Mouse (Mus musculus) layer of hippocampus, postnatal 14 days (tissue): ENCODE results near the gene Rbm24. TPM values are rescaled to one million over a fixed set of nuclear protein-coding genes. Genes with fewer than 3 reads are reported as not detected.

Experiments used
- DNase-seq, 2 experiments: peaks; one replicate each; pipeline ENCODE4 v3.0.0; 2021 to 2022; ENCODE audit warnings: low spot score in 2 of 2, mixed read lengths in 1 of 2
- long read RNA-seq, 2 experiments: library from polyadenylated mRNA; stranded (forward); transcript quantifications; one replicate each; pipeline ENCODE4 v2.0.0; 2021
- total RNA-seq, 2 experiments: library from RNA; stranded (reverse); gene quantifications; 2 replicates each; pipeline ENCODE4 v1.2.3; 2021

The Rbm24 gene
- 10 to 100 TPM; 15.4 to 17.2 TPM for total RNA-seq
- long read RNA-seq, experiment 1, transcript Rbm24-201 (4 exons, 3,086 nt): major isoform, 23 of 25 reads
- long read RNA-seq, experiment 1, partial matches to known transcripts: 0 of 25 reads
- long read RNA-seq, experiment 1, other reads (novel, unspliced or antisense): 2 of 25 reads
- long read RNA-seq, experiment 2, transcript Rbm24-201 (4 exons, 3,086 nt): major isoform, 13 of 18 reads
- long read RNA-seq, experiment 2, partial matches to known transcripts: 0 of 18 reads
- long read RNA-seq, experiment 2, other reads (novel, unspliced or antisense): 4 of 18 reads

DNA sequence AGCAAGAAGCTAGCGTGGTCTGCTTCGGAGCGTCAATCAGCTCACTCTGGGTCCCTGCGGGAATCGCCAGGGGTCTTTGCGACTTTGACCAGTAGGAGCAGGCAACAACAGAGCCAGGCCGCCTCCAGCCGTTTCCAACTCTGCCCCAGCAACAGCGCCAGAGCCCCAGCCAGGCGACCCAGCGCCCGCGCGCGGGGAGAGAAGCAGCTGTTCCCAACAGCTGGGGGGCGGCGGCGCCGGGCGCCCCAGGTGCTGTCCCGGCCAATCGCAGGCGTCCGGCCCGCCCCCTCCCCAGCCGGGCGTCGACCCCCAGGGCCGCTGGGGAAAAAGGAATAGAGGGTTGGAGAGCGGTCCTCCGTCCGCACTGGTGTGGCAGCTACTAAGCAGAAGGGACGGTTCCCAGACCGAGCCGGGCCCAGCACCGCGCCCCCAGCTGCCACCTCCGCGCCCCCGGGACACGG lies at the start of gene Rbm24:
Rbm24 (plus strand) TSS at position 294 of the 461 bp plus-strand sequence.
- DNase-seq: peak; percentile 29 to 42

DNA sequence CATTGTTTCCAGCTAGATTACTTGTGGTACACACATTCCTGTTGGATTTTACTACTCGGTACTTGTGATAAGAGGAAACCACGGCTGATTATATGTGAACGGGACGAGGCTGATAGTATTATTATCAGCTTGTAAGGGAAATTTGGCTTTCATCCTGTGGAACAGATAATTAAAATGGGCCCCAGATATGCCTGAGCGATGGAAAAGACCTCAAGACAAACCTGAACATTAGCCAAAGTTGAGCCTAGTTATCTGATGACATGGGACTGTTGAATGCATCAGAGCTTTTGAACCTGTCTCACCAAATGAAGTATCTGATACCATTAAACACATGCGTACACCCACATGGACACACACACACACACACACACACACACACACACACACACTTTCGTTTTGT lies 45.4 kb upstream of the Rbm24 start:
- DNase-seq: no peak

DNA sequence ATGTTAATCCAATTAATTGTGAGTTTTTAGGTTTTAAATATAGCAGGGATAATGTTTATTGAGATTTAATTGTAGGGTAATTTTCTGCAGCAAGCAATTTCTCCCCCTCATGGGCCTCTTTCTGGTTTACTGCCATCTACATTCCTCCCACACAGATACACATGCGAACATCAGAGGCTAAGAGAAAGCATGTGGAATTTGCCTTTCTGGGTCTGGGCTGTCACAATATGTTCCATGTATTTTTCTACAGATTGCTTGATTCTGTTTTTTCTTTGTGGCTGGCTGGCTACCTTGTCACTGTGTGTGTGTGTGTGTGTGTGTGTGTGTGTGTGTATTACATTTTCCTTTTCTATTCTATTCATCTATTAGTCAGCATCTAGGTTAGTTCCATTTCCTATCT lies 42.9 kb upstream of the Rbm24 start:
- peak in 1 of 2 experiments; percentile 49 for DNase-seq

- no peak for DNase-seq
Observed at GRCm38 (mm10) chr13:46387396-46387795, 30.8 kb upstream of the Rbm24 start.

DNA sequence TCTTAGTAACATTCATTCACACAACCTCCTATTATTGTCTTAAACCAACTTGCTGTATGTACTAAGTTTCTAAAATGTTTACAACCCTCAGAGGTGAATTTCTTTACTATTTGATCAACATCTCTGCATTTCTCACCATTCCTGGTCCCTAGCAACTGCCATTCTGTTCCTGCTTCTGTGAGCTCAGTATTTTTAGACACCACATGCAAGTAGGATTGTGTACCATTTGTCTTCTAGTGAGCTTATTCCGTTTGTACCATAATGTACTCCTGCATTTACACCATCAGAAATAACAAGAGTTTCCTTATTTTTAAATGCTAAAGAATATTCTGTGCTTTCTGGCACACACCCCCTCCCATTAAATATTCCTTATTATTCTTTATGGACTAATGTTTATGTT lies 26.6 kb upstream of the Rbm24 start:
- peak in 1 of 2 experiments; percentile 49 for DNase-seq

GRCm38 (mm10) chr13:46392893-46393292 lies 25.3 kb upstream of the Rbm24 start:
- DNase-seq: no peak

DNA sequence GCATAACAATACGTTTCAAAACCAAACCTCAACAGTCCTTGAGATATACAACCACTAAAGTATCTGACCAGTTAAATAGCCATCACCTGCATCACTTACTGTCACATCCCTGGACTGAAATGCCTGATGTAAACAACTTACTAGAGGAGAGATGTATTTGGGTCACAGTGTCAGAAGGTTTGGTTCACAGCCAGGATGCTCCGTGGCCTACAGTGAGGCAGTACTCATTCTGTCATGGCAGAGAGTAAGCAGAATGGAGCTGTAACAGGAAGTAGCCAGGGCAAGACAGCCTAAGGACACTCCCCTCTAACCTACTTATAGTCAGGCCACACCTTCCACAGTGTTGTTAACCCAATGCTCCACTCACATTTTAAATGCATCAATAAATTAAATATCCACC lies 24.3 kb upstream of the Rbm24 start:
- DNase-seq: no peak

- DNase-seq: no peak
Observed at GRCm38 (mm10) chr13:46397235-46397634, 21.0 kb upstream of the Rbm24 start.

DNA sequence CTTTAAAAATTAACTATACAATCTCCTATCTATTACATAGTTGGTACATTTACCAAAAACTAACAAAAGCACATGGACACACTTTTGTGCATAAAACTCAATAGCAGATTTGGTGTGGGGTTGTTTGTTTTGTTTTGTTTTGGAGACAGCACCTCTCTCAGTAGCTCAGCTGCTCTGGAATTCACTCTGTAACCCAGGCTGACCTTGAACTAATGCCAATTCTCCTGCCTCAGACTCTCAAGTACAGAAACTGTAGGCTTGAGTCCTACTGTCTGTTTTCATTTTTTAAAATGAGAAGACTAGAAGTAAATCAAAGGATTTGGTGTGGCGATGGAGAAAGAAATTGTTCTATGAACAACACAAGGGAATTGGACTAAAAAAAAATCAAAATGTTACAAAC lies 11.1 kb upstream of the Rbm24 start:
- DNase-seq: no peak

DNA sequence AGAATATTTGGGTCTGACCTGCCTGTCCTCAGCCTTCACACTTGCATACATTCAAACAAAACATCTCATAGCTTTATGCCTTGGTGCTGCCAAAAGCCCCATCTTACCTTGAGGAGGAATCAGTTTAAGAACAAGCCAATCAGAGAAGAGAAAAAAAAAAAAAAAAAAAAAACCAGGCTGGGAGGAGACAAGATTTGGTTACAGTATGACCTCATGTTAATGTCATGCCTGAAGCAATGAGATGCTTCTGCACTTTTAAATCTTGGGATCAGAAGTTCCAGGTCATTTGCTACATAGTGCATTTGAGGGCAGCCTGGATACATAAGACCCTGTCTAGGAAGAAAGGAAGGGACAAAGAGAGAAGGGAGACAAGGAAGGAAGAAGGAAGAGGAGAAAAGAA lies 6.0 kb upstream of the Rbm24 start:
- no peak for DNase-seq

- no peak for DNase-seq
Observed at GRCm38 (mm10) chr13:46413588-46413987, 4.6 kb upstream of the Rbm24 start.

- DNase-seq: no peak
Observed at GRCm38 (mm10) chr13:46414050-46414449, 4.2 kb upstream of the Rbm24 start.

- DNase-seq: no peak
Observed at GRCm38 (mm10) chr13:46416021-46416420, 2.2 kb upstream of the Rbm24 start.

GRCm38 (mm10) chr13:46417594-46417993 lies 640 bp upstream of the Rbm24 start:
- no peak for DNase-seq

GRCm38 (mm10) chr13:46418731-46419545 lies 704 bp downstream of the Rbm24 start:
- peak in 1 of 2 experiments; percentile 45 for DNase-seq

DNA sequence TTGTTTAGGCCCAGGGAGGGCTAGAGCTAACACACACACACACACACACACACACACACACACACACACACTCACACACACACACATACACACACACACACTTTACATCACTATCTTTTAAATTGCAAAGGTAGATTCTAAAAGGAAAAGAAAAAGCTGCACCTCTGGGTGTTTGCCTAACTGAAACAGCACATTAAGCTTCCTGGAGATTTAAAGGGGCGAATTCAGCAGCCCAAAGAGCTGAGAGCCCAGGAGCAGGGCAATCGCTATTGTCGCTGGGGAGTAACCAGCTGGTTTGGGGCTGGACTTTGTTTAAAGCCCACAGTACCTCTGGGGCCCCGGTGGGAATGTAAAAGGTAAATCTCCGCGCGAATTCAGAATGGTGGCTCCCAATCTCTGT lies 1.4 kb downstream of the Rbm24 start:
- peak in 1 of 2 experiments; percentile 22 for DNase-seq

- no peak for DNase-seq
Observed at GRCm38 (mm10) chr13:46420095-46420494, 1.9 kb downstream of the Rbm24 start.

DNA sequence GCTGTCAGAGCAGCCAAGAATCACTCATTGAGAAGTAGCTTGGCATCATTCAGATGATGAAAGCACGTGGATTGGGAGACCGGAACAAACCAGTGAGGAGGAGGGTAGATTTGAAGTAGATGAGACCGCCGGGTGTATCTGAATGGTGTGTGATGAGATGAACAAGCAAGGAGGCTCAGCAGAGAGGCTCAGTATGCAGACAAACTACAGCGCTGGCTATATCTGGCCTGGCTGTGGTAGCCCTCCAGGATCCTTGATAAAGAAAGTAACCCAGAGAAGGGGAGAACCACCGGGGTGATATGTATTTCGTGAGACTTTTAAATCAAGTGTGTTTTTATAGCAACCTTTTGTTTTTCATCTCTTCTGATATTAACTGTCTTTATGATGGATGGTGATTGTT lies 5.6 kb downstream of the Rbm24 start:
- no peak for DNase-seq

GRCm38 (mm10) chr13:46424376-46424775 lies 6.1 kb downstream of the Rbm24 start:
- DNase-seq: no peak

- DNase-seq: no peak
Observed at GRCm38 (mm10) chr13:46426651-46427269, 8.5 kb downstream of the Rbm24 start.

GRCm38 (mm10) chr13:46428964-46429363 lies 10.7 kb downstream of the Rbm24 start:
- DNase-seq: no peak

DNA sequence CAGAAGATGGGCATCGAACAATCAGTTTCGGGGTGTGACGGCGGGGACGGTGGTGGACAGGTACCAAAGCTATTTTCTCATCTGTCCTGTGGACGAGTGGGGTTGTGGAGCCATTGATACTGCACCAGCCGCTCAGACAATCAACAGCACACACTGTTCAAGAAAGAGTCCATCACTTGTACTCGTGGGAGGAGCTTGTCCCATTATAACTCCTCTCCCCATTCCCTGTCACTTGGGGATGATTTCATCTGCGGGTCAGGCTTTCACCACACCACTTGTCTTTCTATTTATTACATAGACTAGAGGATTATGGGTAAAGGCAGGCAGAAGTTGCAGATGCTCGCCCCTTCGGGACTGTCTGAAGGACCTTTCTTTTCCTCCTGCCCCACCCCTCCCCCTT lies 11.6 kb downstream of the Rbm24 start:
- no peak for DNase-seq
